Mouse (Mus musculus): ENCODE results near the gene Thegl. TPM values are rescaled to one million over a fixed set of nuclear protein-coding genes. Genes with fewer than 3 reads are reported as not detected.

Thegl gene
- polyA plus RNA-seq, 1 experiment from 2014 or later: 0.28 TPM

- H3K9me3 ChIP-seq (ENCODE audit: control insufficient read depth, low read length): no peaks in the 10 kb centered on the region
- 96% methylated on average over 3 of the region's 3 CpGs for WGBS
- H3K9ac ChIP-seq (ENCODE audit: low read length): no peak overlapping the region
- H3K36me3 ChIP-seq (ENCODE audit: control insufficient read depth, insufficient read depth, low read length): peaks cover 12% of the 10 kb centered on the region
- no peaks in the 10 kb centered on the region for H3K27me3 ChIP-seq (ENCODE audit: control insufficient read depth, insufficient read depth, low read length)
- ATAC-seq (ENCODE audit: insufficient read depth, low FRiP score, low TSS enrichment): no peak
- H3K4me3 ChIP-seq (ENCODE audit: low read depth, low read length): no peak overlapping the region
- no peak for DNase-seq (ENCODE audit: low spot score)
- no peak overlapping the region for H3K27ac ChIP-seq (ENCODE audit: low read depth, low read length)
- no peaks in the 10 kb centered on the region for H3K4me1 ChIP-seq (ENCODE audit: control insufficient read depth, insufficient read depth, low read length)
- H3K4me2 ChIP-seq (ENCODE audit: low read depth): no peak overlapping the region
Observed at GRCm38 (mm10) chr5:76990789-76991188, 25.0 kb upstream of the Thegl start.

GRCm38 (mm10) chr5:76993174-76993814 is 22.5 kb upstream of the Thegl start:
- no peak overlapping the region for H3K4me3 ChIP-seq (ENCODE audit: low read depth, low read length)
- H3K36me3 ChIP-seq (ENCODE audit: control insufficient read depth, insufficient read depth, low read length): peaks cover 10% of the 10 kb centered on the region
- H3K9me3 ChIP-seq (ENCODE audit: control insufficient read depth, low read length): no peaks in the 10 kb centered on the region
- H3K9ac ChIP-seq (ENCODE audit: low read length): no peak overlapping the region
- no peaks in the 10 kb centered on the region for H3K27me3 ChIP-seq (ENCODE audit: control insufficient read depth, insufficient read depth, low read length)
- DNase-seq (ENCODE audit: low spot score): no peak
- no peak overlapping the region for H3K27ac ChIP-seq (ENCODE audit: low read depth, low read length)
- no peak for ATAC-seq (ENCODE audit: insufficient read depth, low FRiP score, low TSS enrichment)
- WGBS: 96% methylated on average over 5 of the region's 5 CpGs
- no peaks in the 10 kb centered on the region for H3K4me1 ChIP-seq (ENCODE audit: control insufficient read depth, insufficient read depth, low read length)
- H3K4me2 ChIP-seq (ENCODE audit: low read depth): no peak overlapping the region

- ATAC-seq (ENCODE audit: insufficient read depth, low FRiP score, low TSS enrichment) (no peak), DNase-seq (ENCODE audit: low spot score) (no peak)
- 67% methylated on average over 5 of the region's 5 CpGs for WGBS
- H3K4me1 ChIP-seq (ENCODE audit: control insufficient read depth, insufficient read depth, low read length): no peaks in the 10 kb centered on the region
- peaks cover 3% of the 10 kb centered on the region for H3K36me3 ChIP-seq (ENCODE audit: control insufficient read depth, insufficient read depth, low read length)
- no peak overlapping the region for H3K4me2 ChIP-seq (ENCODE audit: low read depth)
- no peak overlapping the region for H3K4me3 ChIP-seq (ENCODE audit: low read depth, low read length)
- no peaks in the 10 kb centered on the region for H3K9me3 ChIP-seq (ENCODE audit: control insufficient read depth, low read length)
- no peak overlapping the region for H3K9ac ChIP-seq (ENCODE audit: low read length)
- no peak overlapping the region for H3K27ac ChIP-seq (ENCODE audit: low read depth, low read length)
- no peaks in the 10 kb centered on the region for H3K27me3 ChIP-seq (ENCODE audit: control insufficient read depth, insufficient read depth, low read length)
Observed at GRCm38 (mm10) chr5:76998416-76998815, 17.4 kb upstream of the Thegl start.

- WGBS: 89% methylated on average over 17 of the region's 17 CpGs
Observed at GRCm38 (mm10) chr5:77001192-77001591, 14.6 kb upstream of the Thegl start.

GRCm38 (mm10) chr5:77004051-77004821 is 11.6 kb upstream of the Thegl start, which contains the start of gene Arl9:
Gene Arl9 (plus strand): TSS chr5:77004055.
- WGBS: 93% methylated on average over 6 of the region's 6 CpGs
- H3K4me1 ChIP-seq (ENCODE audit: control insufficient read depth, insufficient read depth, low read length): no peaks in the 10 kb centered on the region
- no peaks in the 10 kb centered on the region for H3K27me3 ChIP-seq (ENCODE audit: control insufficient read depth, insufficient read depth, low read length)
- peaks cover 1% of the 10 kb centered on the region; the same call in 1 of the 2 replicates for H3K36me3 ChIP-seq (ENCODE audit: control insufficient read depth, insufficient read depth, low read length)
- no peaks in the 10 kb centered on the region for H3K9me3 ChIP-seq (ENCODE audit: control insufficient read depth, low read length)
- H3K27ac ChIP-seq (ENCODE audit: low read depth, low read length): no peak within 1 kb of the TSS
- no peak within 1 kb of the TSS for H3K4me3 ChIP-seq (ENCODE audit: low read depth, low read length)
- H3K9ac ChIP-seq (ENCODE audit: low read length): no peak within 1 kb of the TSS
- ATAC-seq (ENCODE audit: insufficient read depth, low FRiP score, low TSS enrichment) (no peak), DNase-seq (ENCODE audit: low spot score) (no peak)
- no peak within 1 kb of the TSS for H3K4me2 ChIP-seq (ENCODE audit: low read depth)

More at GRCm38 (mm10) chr5:77001192-77001591, 14.6 kb upstream of the Thegl start:
- DNase-seq (ENCODE audit: low spot score) (no peak), ATAC-seq (ENCODE audit: insufficient read depth, low FRiP score, low TSS enrichment) (no peak)
- Histone ChIP-seq H3K27me3 (ENCODE audit: control insufficient read depth, insufficient read depth, low read length) (no peaks in the 10 kb centered on the region), H3K27ac (ENCODE audit: low read depth, low read length) (no peak overlapping the region), H3K9ac (ENCODE audit: low read length) (no peak overlapping the region), H3K36me3 (ENCODE audit: control insufficient read depth, insufficient read depth, low read length) (peaks cover 2% of the 10 kb centered on the region; the same call in 1 of the 2 replicates), H3K4me3 (ENCODE audit: low read depth, low read length) (no peak overlapping the region), H3K4me1 (ENCODE audit: control insufficient read depth, insufficient read depth, low read length) (no peaks in the 10 kb centered on the region), H3K4me2 (ENCODE audit: low read depth) (no peak overlapping the region), H3K9me3 (ENCODE audit: control insufficient read depth, low read length) (no peaks in the 10 kb centered on the region)

GRCm38 (mm10) chr5:77010352-77010751 is 5.5 kb upstream of the Thegl start:
- DNase-seq (ENCODE audit: low spot score): no peak
- 94% methylated on average over 9 of the region's 9 CpGs for WGBS

GRCm38 (mm10) chr5:77011082-77011481 is 4.7 kb upstream of the Thegl start:
- Histone ChIP-seq H3K36me3 (ENCODE audit: control insufficient read depth, insufficient read depth, low read length) (no peaks in the 10 kb centered on the region), H3K4me1 (ENCODE audit: control insufficient read depth, insufficient read depth, low read length) (no peaks in the 10 kb centered on the region), H3K27me3 (ENCODE audit: control insufficient read depth, insufficient read depth, low read length) (no peaks in the 10 kb centered on the region), H3K9ac (ENCODE audit: low read length) (no peak overlapping the region), H3K9me3 (ENCODE audit: control insufficient read depth, low read length) (no peaks in the 10 kb centered on the region), H3K4me3 (ENCODE audit: low read depth, low read length) (no peak overlapping the region), H3K4me2 (ENCODE audit: low read depth) (no peak overlapping the region), H3K27ac (ENCODE audit: low read depth, low read length) (no peak overlapping the region)
- no peak for ATAC-seq (ENCODE audit: insufficient read depth, low FRiP score, low TSS enrichment)
- no peak for DNase-seq (ENCODE audit: low spot score)
- WGBS: 69% methylated on average over 3 of the region's 3 CpGs

More at GRCm38 (mm10) chr5:77010352-77010751, 5.5 kb upstream of the Thegl start:
- H3K4me2 ChIP-seq (ENCODE audit: low read depth): no peak overlapping the region
- H3K4me1 ChIP-seq (ENCODE audit: control insufficient read depth, insufficient read depth, low read length): no peaks in the 10 kb centered on the region
- H3K27me3 ChIP-seq (ENCODE audit: control insufficient read depth, insufficient read depth, low read length): no peaks in the 10 kb centered on the region
- H3K9me3 ChIP-seq (ENCODE audit: control insufficient read depth, low read length): no peaks in the 10 kb centered on the region
- H3K27ac ChIP-seq (ENCODE audit: low read depth, low read length): no peak overlapping the region
- H3K9ac ChIP-seq (ENCODE audit: low read length): no peak overlapping the region
- no peak for ATAC-seq (ENCODE audit: insufficient read depth, low FRiP score, low TSS enrichment)
- H3K4me3 ChIP-seq (ENCODE audit: low read depth, low read length): no peak overlapping the region
- no peaks in the 10 kb centered on the region for H3K36me3 ChIP-seq (ENCODE audit: control insufficient read depth, insufficient read depth, low read length)

GRCm38 (mm10) chr5:77013171-77013570 is 2.7 kb upstream of the Thegl start:
- Histone ChIP-seq H3K27ac (ENCODE audit: low read depth, low read length) (no peak overlapping the region), H3K4me1 (ENCODE audit: control insufficient read depth, insufficient read depth, low read length) (no peaks in the 10 kb centered on the region), H3K9me3 (ENCODE audit: control insufficient read depth, low read length) (no peaks in the 10 kb centered on the region), H3K36me3 (ENCODE audit: control insufficient read depth, insufficient read depth, low read length) (no peaks in the 10 kb centered on the region), H3K4me2 (ENCODE audit: low read depth) (no peak overlapping the region), H3K4me3 (ENCODE audit: low read depth, low read length) (no peak overlapping the region), H3K27me3 (ENCODE audit: control insufficient read depth, insufficient read depth, low read length) (no peaks in the 10 kb centered on the region), H3K9ac (ENCODE audit: low read length) (no peak overlapping the region)
- ATAC-seq (ENCODE audit: insufficient read depth, low FRiP score, low TSS enrichment) (no peak), DNase-seq (ENCODE audit: low spot score) (no peak)
- WGBS: 85% methylated on average over 3 of the region's 3 CpGs

GRCm38 (mm10) chr5:77028034-77028433 is 12.2 kb downstream of the Thegl start:
- 87% methylated on average over 3 of the region's 3 CpGs for WGBS

More at GRCm38 (mm10) chr5:77028034-77028433, 12.2 kb downstream of the Thegl start:
- Histone ChIP-seq H3K4me3 (ENCODE audit: low read depth, low read length) (no peak overlapping the region), H3K9ac (ENCODE audit: low read length) (no peak overlapping the region), H3K36me3 (ENCODE audit: control insufficient read depth, insufficient read depth, low read length) (no peaks in the 10 kb centered on the region), H3K4me1 (ENCODE audit: control insufficient read depth, insufficient read depth, low read length) (no peaks in the 10 kb centered on the region), H3K27me3 (ENCODE audit: control insufficient read depth, insufficient read depth, low read length) (no peaks in the 10 kb centered on the region), H3K4me2 (ENCODE audit: low read depth) (no peak overlapping the region), H3K27ac (ENCODE audit: low read depth, low read length) (no peak overlapping the region), H3K9me3 (ENCODE audit: control insufficient read depth, low read length) (no peaks in the 10 kb centered on the region)
- no peak for DNase-seq (ENCODE audit: low spot score)
- ATAC-seq (ENCODE audit: insufficient read depth, low FRiP score, low TSS enrichment): no peak

Measured in neural tube, embryonic 11.5 days (tissue).